Mouse (Mus musculus) left cerebral cortex, postnatal 25 days (tissue): Measurements from ENCODE around the gene Soat2. TPM values are rescaled to one million over a fixed set of nuclear protein-coding genes. Genes with fewer than 3 reads are reported as not detected.

Experiments
- DNase-seq, 2 experiments: peaks; one replicate each; pipeline ENCODE4 v3.0.0; 2022; ENCODE audit warnings: low spot score in 2 of 2, mixed read lengths in 1 of 2
- intact Hi-C: fragments of 180-260 bp; cut with DNase I; formaldehyde crosslinking; loops from one replicate; pipeline ENCODE4 v1.15.1; 2025
- total RNA-seq, 2 experiments: library from RNA; stranded (reverse); gene quantifications; 2 replicates each; pipeline ENCODE4 v1.2.3; 2021

Gene Soat2
- total RNA-seq, 2 experiments from 2014 or later: 0.14 TPM; not detected in 1

- intact Hi-C loops: no loop called here
- DNase-seq: no peak
Measured at GRCm38 (mm10) chr15:102207351-102207750, 57.0 kb downstream of the Soat2 start.

GRCm38 (mm10) chr15:102208092-102208561 is 57.8 kb downstream of the Soat2 start:
- no peak for DNase-seq
- intact Hi-C loops: no loop called here

- intact Hi-C loops: no loop called here
- no peak for DNase-seq
Measured at GRCm38 (mm10) chr15:102209114-102209513, 58.8 kb downstream of the Soat2 start.

- intact Hi-C loops: no loop called here
- no peak for DNase-seq
Measured at GRCm38 (mm10) chr15:102210816-102211215, 60.5 kb downstream of the Soat2 start.

- intact Hi-C loops: no loop called here
Measured at GRCm38 (mm10) chr15:102211895-102212294, 61.6 kb downstream of the Soat2 start.

More at GRCm38 (mm10) chr15:102211895-102212294, 61.6 kb downstream of the Soat2 start:
- DNase-seq: no peak

Other genes starting within 250 kb of the Soat2 start
- not detected for gene Krt4, start 225.8 kb upstream of the Soat2 start, total RNA-seq
- not detected for gene Krt79, start 210.2 kb upstream of the Soat2 start, total RNA-seq
- gene Krt78, start 196.2 kb upstream of the Soat2 start, total RNA-seq: not detected
- under 1 TPM in 1 of 2 experiments, not detected in 1; 0.32 TPM for gene Krt8, start 146.0 kb upstream of the Soat2 start, total RNA-seq
- under 1 TPM in 1 of 2 experiments, not detected in 1; 0.69 TPM for gene Krt18, start 122.3 kb upstream of the Soat2 start, total RNA-seq
- 100 to 1,000 TPM; 157 to 161 TPM for gene Eif4b, start 76.8 kb upstream of the Soat2 start, total RNA-seq
- 10 to 100 TPM; 11.8 to 19.1 TPM for gene Tns2, start 50.1 kb upstream of the Soat2 start, total RNA-seq
- gene Spryd3, start 14.3 kb upstream of the Soat2 start, total RNA-seq: 100 to 1,000 TPM; 142 to 146 TPM
- 10 to 100 TPM; 36.5 to 43.1 TPM for gene Igfbp6, start 6.2 kb upstream of the Soat2 start, total RNA-seq
- 10 to 100 TPM; 58.5 to 64.9 TPM for gene Zfp740, start 52.7 kb downstream of the Soat2 start, total RNA-seq
- 10 to 100 TPM; 28.4 to 32.1 TPM for gene Csad, start 54.2 kb downstream of the Soat2 start, total RNA-seq
- 1 to 10 TPM; 1.0 to 1.7 TPM for gene Itgb7, start 81.4 kb downstream of the Soat2 start, total RNA-seq
- gene Rarg, start 107.0 kb downstream of the Soat2 start, total RNA-seq: 10 to 100 TPM; 12.7 to 15.4 TPM
- not detected for gene Gm9918, start 120.0 kb downstream of the Soat2 start, total RNA-seq
- 10 to 100 TPM; 42.1 to 43.9 TPM for gene Mfsd5, start 128.9 kb downstream of the Soat2 start, total RNA-seq
- gene Espl1, start 145.7 kb downstream of the Soat2 start, total RNA-seq: under 1 TPM; 0.60 to 0.76 TPM
- 100 to 1,000 TPM; 365 to 396 TPM for gene Pfdn5, start 175.6 kb downstream of the Soat2 start, total RNA-seq
- 10 to 100 TPM; 54.8 to 57.2 TPM for gene Myg1, start 181.2 kb downstream of the Soat2 start, total RNA-seq
- 10 to 100 TPM; 14.0 to 16.6 TPM for gene Aaas, start 200.2 kb downstream of the Soat2 start, total RNA-seq
- gene Sp7, start 216.7 kb downstream of the Soat2 start, total RNA-seq: under 1 TPM; 0.41 to 0.66 TPM